Mouse (Mus musculus): ENCODE data around the gene Scn5a. TPM values are rescaled to one million over a fixed set of nuclear protein-coding genes. Genes with fewer than 3 reads are reported as not detected.

Gene Scn5a
- not detected in 2 replicates for total RNA-seq (2012; rRNA removed)
- polyA plus RNA-seq (2012; ENCODE audit: insufficient read depth in 1 of 2, insufficient read length in 2 of 2, low read depth in 1 of 2, low replicate concordance in 2 of 2, missing spikeins in 1 of 2) = under 1 TPM in 1 of 2 experiments, not detected in 1; 0.03 TPM

- DNase-seq (ENCODE audit: low read depth, low spot score) = no peak
- no peak within 1 kb of the TSS for H3K9ac ChIP-seq (ENCODE audit: control insufficient read depth, low read depth, low read length, poor library complexity, severe bottlenecking)
- H3K4me1 ChIP-seq (ENCODE audit: control insufficient read depth in 1 of 2, insufficient read depth in 2 of 2, low read length in 2 of 2) = no peaks in the 10 kb centered on the region
- TF ChIP-seq MYB (IDR thresholded peaks at IDR 0.05; ENCODE audit: low read depth, low read length) = no peak
- no peak for TF ChIP-seq BHLHE40 (IDR thresholded peaks at IDR 0.05; ENCODE audit: borderline replicate concordance, low read depth, low read length)
- TF ChIP-seq MXI1 (IDR thresholded peaks at IDR 0.05; ENCODE audit: low read depth, low read length) = no peak
- no peak for TF ChIP-seq USF2 (IDR thresholded peaks at IDR 0.05; ENCODE audit: borderline replicate concordance in 1 of 2, insufficient read depth in 1 of 2, low read depth in 1 of 2, low read length in 2 of 2)
- TF ChIP-seq CTCF (IDR thresholded peaks at IDR 0.05 in 2 of 3, conservative IDR thresholded peaks at IDR 0.05 in 1 of 3; ENCODE audit: control insufficient read depth in 1 of 3, insufficient read depth in 1 of 3, low read depth in 2 of 3, low read length in 3 of 3, poor library complexity in 1 of 3, severe bottlenecking in 1 of 3) = no peak
- no peak for TF ChIP-seq POLR2A (IDR thresholded peaks at IDR 0.05; ENCODE audit: control insufficient read depth in 1 of 2, insufficient read depth in 1 of 2, low read depth in 1 of 2, low read length in 2 of 2, poor library complexity in 1 of 2)
- TF ChIP-seq MEF2A (IDR thresholded peaks at IDR 0.05; ENCODE audit: extremely low read depth, insufficient replicate concordance, low read depth, low read length, poor library complexity, severe bottlenecking) = no peak
- no peak for TF ChIP-seq EP300 (IDR thresholded peaks at IDR 0.05; ENCODE audit: low read depth in 1 of 2, low read length in 2 of 2)
- TF ChIP-seq USF1 (IDR thresholded peaks at IDR 0.05; ENCODE audit: low read depth, low read length) = no peak
- TF ChIP-seq RCOR1 (IDR thresholded peaks at IDR 0.05; ENCODE audit: low read depth, low read length) = no peak
- no peak for TF ChIP-seq SMC3 (IDR thresholded peaks at IDR 0.05; ENCODE audit: low read depth, low read length)
- TF ChIP-seq TAL1 (IDR thresholded peaks at IDR 0.05; ENCODE audit: low read length) = no peak
- no peak for TF ChIP-seq ETS1 (IDR thresholded peaks at IDR 0.05; ENCODE audit: low read depth, low read length)
- TF ChIP-seq MAX (IDR thresholded peaks at IDR 0.05; ENCODE audit: low read length) = no peak
- H3K36me3 ChIP-seq (ENCODE audit: control insufficient read depth in 1 of 2, insufficient read depth in 2 of 2, low read length in 2 of 2) = no peaks in the 10 kb centered on the region
- H3K27ac ChIP-seq (ENCODE audit: control insufficient read depth, low read depth, low read length) = no peak within 1 kb of the TSS
- H3K79me2 ChIP-seq (ENCODE audit: control insufficient read depth, insufficient read depth, low read length, poor library complexity) = no peaks in the 10 kb centered on the region
- no peaks in the 10 kb centered on the region for H3K27me3 ChIP-seq (ENCODE audit: control insufficient read depth in 1 of 2, insufficient read depth in 2 of 2, low read length in 2 of 2)
- H3K9me3 ChIP-seq (replicated peaks; ENCODE audit: insufficient read depth, low read length) = no peaks in the 10 kb centered on the region
- no peak within 1 kb of the TSS for H3K4me3 ChIP-seq (ENCODE audit: control insufficient read depth in 1 of 2, insufficient read depth in 1 of 2, low read depth in 2 of 2, low read length in 2 of 2)
Observed at GRCm38 (mm10) chr9:119578636-119579438, at the start of gene Scn5a. Scn5a (minus strand) TSS chr9:119579016.

GRCm38 (mm10) chr9:119627227-119627626 lies 48.4 kb upstream of the Scn5a start:
- H3K36me3 ChIP-seq (ENCODE audit: control insufficient read depth in 1 of 2, insufficient read depth in 2 of 2, low read length in 2 of 2) = peaks cover 0 to 15% of the 10 kb centered on the region in 2 experiments; a peak in 2 of 4 replicates
- no peak overlapping the region for H3K4me3 ChIP-seq (ENCODE audit: control insufficient read depth in 1 of 2, insufficient read depth in 1 of 2, low read depth in 2 of 2, low read length in 2 of 2)
- no peak for DNase-seq (ENCODE audit: low read depth, low spot score)
- no peaks in the 10 kb centered on the region for H3K79me2 ChIP-seq (ENCODE audit: control insufficient read depth, insufficient read depth, low read length, poor library complexity)
- H3K9ac ChIP-seq (ENCODE audit: control insufficient read depth, low read depth, low read length, poor library complexity, severe bottlenecking) = no peak overlapping the region
- TF ChIP-seq CTCF (IDR thresholded peaks at IDR 0.05 in 2 of 3, conservative IDR thresholded peaks at IDR 0.05 in 1 of 3; ENCODE audit: control insufficient read depth in 1 of 3, insufficient read depth in 1 of 3, low read depth in 2 of 3, low read length in 3 of 3, poor library complexity in 1 of 3, severe bottlenecking in 1 of 3) (no peak), TCF12 (IDR thresholded peaks at IDR 0.05; ENCODE audit: low read depth, low read length) (no peak), USF1 (IDR thresholded peaks at IDR 0.05; ENCODE audit: low read depth, low read length) (no peak), EP300 (IDR thresholded peaks at IDR 0.05; ENCODE audit: low read depth in 1 of 2, low read length in 2 of 2) (no peak), KAT2A (conservative IDR thresholded peaks at IDR 0.05; ENCODE audit: low read depth, low read length) (no peak), ETS1 (IDR thresholded peaks at IDR 0.05; ENCODE audit: low read depth, low read length) (no peak), JUND (IDR thresholded peaks at IDR 0.05; ENCODE audit: low read depth, low read length) (no peak), ZC3H11A (IDR thresholded peaks at IDR 0.05; ENCODE audit: low read depth, low read length) (no peak), TAL1 (IDR thresholded peaks at IDR 0.05; ENCODE audit: low read length) (no peak), HCFC1 (IDR thresholded peaks at IDR 0.05; ENCODE audit: low read depth, low read length) (no peak), UBTF (IDR thresholded peaks at IDR 0.05; ENCODE audit: borderline replicate concordance, insufficient read depth, low read depth, low read length) (no peak), GATA1 (IDR thresholded peaks at IDR 0.05; ENCODE audit: low read depth, low read length) (no peak), E2F4 (IDR thresholded peaks at IDR 0.05; ENCODE audit: borderline replicate concordance, low read depth, low read length) (no peak), MEF2A (IDR thresholded peaks at IDR 0.05; ENCODE audit: extremely low read depth, insufficient replicate concordance, low read depth, low read length, poor library complexity, severe bottlenecking) (no peak)
- H3K27ac ChIP-seq (ENCODE audit: control insufficient read depth, low read depth, low read length) = no peak overlapping the region
- no peaks in the 10 kb centered on the region for H3K9me3 ChIP-seq (replicated peaks; ENCODE audit: insufficient read depth, low read length)
- H3K27me3 ChIP-seq (ENCODE audit: control insufficient read depth in 1 of 2, insufficient read depth in 2 of 2, low read length in 2 of 2) = no peaks in the 10 kb centered on the region
- H3K4me1 ChIP-seq (ENCODE audit: control insufficient read depth in 1 of 2, insufficient read depth in 2 of 2, low read length in 2 of 2) = peaks cover 9 to 41% of the 10 kb centered on the region in 2 experiments
